Mouse (Mus musculus) stomach, embryonic 14.5 days (tissue): ENCODE measurements around the gene Chmp2a. TPM values are rescaled to one million over a fixed set of nuclear protein-coding genes. Genes with fewer than 3 reads are reported as not detected.

ENCODE experiments used
- ATAC-seq: fragments of 200-750 bp; cut with Nextera tagmentation; 2 replicates; pipeline ENCODE4 v1.8.0; 2017; ENCODE audit warnings: low read depth, moderate TSS enrichment; ENCODE audit not compliant: insufficient number of reproducible peaks, insufficient read depth, low FRiP score
- H3K27ac ChIP-seq: fragments of 300-500 bp; sonication (generic); 2 replicates; pipeline ENCODE4 v1.5.1; 2014; ENCODE audit warnings: mild to moderate bottlenecking, low read length, moderate library complexity, mixed read lengths
- H3K27me3 ChIP-seq: fragments of 300-500 bp; sonication (generic); 2 replicates; pipeline ENCODE4 v1.6.1; 2014; ENCODE audit warnings: low read length, control low read depth, mixed read lengths; ENCODE audit not compliant: control insufficient read depth, insufficient read depth
- H3K36me3 ChIP-seq: fragments of 300-500 bp; sonication (generic); 2 replicates; pipeline ENCODE4 v1.6.1; 2014; ENCODE audit warnings: mild to moderate bottlenecking, control low read depth, low read length, moderate library complexity, mixed read lengths; ENCODE audit not compliant: control insufficient read depth, insufficient read depth
- H3K4me1 ChIP-seq: fragments of 300-500 bp; sonication (generic); 2 replicates; pipeline ENCODE4 v1.6.1; 2014; ENCODE audit warnings: low read length, control low read depth, mixed read lengths; ENCODE audit not compliant: control insufficient read depth, insufficient read depth
- H3K4me2 ChIP-seq: fragments of 300-500 bp; sonication (generic); replicated peaks from 2 replicates; pipeline ENCODE4 v1.6.1; 2014; ENCODE audit warnings: low read depth, low read length, control low read depth
- H3K4me3 ChIP-seq: fragments of 300-500 bp; sonication (generic); 2 replicates; pipeline ENCODE4 v1.5.1; 2014; ENCODE audit warnings: low read depth, low read length, control low read depth
- H3K9ac ChIP-seq: fragments of 300-500 bp; sonication (generic); replicated peaks from 2 replicates; pipeline ENCODE4 v1.6.1; 2014; ENCODE audit warnings: low read depth, mild to moderate bottlenecking, control low read depth, low read length, moderate library complexity, mixed read lengths
- H3K9me3 ChIP-seq: fragments of 300-500 bp; sonication (generic); 2 replicates; pipeline ENCODE4 v1.6.1; 2016; ENCODE audit warnings: low read depth, low read length, control low read depth; ENCODE audit not compliant: control insufficient read depth
- WGBS: fragments of 180-500 bp; shearing (Covaris S2); extraction: QIAGEN DNeasy Blood & Tissue Kit; methylation state at CpG from one replicate; pipeline ENCODE4 v1.1.7; 2014; 5-methylcytosine and 5-hydroxymethylcytosine counted together
- polyA plus RNA-seq: library from polyadenylated mRNA; unstranded; fragments of >200 nt; fragmentation: Nextera tagmentation; extraction: Ambion mirVana; gene quantifications from 2 replicates; pipeline ENCODE4 v1.2.1, GENCODE M21; 2014

Chmp2a gene
- polyA plus RNA-seq, 1 experiment from 2014 or later = 157 TPM

GRCm38 (mm10) chr7:13001584-13001983 is 33.0 kb downstream of the Chmp2a start:
- Histone ChIP-seq H3K4me3 (no peak overlapping the region), H3K4me2 (no peak overlapping the region), H3K27ac (no peak overlapping the region), H3K9ac (no peak overlapping the region), H3K36me3 (peaks cover 8% of the 10 kb centered on the region), H3K9me3 (no peaks in the 10 kb centered on the region), H3K27me3 (no peaks in the 10 kb centered on the region), H3K4me1 (no peaks in the 10 kb centered on the region)
- no peak for ATAC-seq
- WGBS = 66% methylated on average over 1 of the region's 1 CpGs

- 86% methylated on average over 3 of the region's 3 CpGs for WGBS
- H3K27ac ChIP-seq = no peak within 1 kb of the TSS
- no peak within 1 kb of the TSS for H3K4me3 ChIP-seq
- H3K36me3 ChIP-seq = no peaks in the 10 kb centered on the region
- no peaks in the 10 kb centered on the region for H3K4me1 ChIP-seq
- no peaks in the 10 kb centered on the region for H3K9me3 ChIP-seq
- no peak within 1 kb of the TSS for H3K4me2 ChIP-seq
- no peak within 1 kb of the TSS for H3K9ac ChIP-seq
- H3K27me3 ChIP-seq = no peaks in the 10 kb centered on the region
- no peak for ATAC-seq
These were observed 35.8 kb downstream of the Chmp2a start, which contains the start of gene Trim28 for GRCm38 (mm10) chr7:12998851-12999250. Trim28 (plus strand) TSS chr7:12999114.

- WGBS = 75% methylated on average over 5 of the region's 5 CpGs
- H3K36me3 ChIP-seq = no peaks in the 10 kb centered on the region
- no peak within 1 kb of the TSS for H3K27ac ChIP-seq
- no peaks in the 10 kb centered on the region for H3K9me3 ChIP-seq
- no peaks in the 10 kb centered on the region for H3K27me3 ChIP-seq
- no peak within 1 kb of the TSS for H3K9ac ChIP-seq
- H3K4me2 ChIP-seq = no peak within 1 kb of the TSS
- ATAC-seq = no peak
- no peak within 1 kb of the TSS for H3K4me3 ChIP-seq
- no peaks in the 10 kb centered on the region for H3K4me1 ChIP-seq
These were observed 36.6 kb downstream of the Chmp2a start, which contains the start of gene Slc27a5 for GRCm38 (mm10) chr7:12998053-12998452. Slc27a5 (minus strand) TSS chr7:12998192.

GRCm38 (mm10) chr7:12997230-12997629 is 37.4 kb downstream of the Chmp2a start:
- ATAC-seq = no peak
- Histone ChIP-seq H3K4me1 (no peaks in the 10 kb centered on the region), H3K4me3 (no peak overlapping the region), H3K36me3 (no peaks in the 10 kb centered on the region), H3K9ac (no peak overlapping the region), H3K4me2 (no peak overlapping the region), H3K9me3 (no peaks in the 10 kb centered on the region), H3K27ac (no peak overlapping the region), H3K27me3 (no peaks in the 10 kb centered on the region)
- 72% methylated on average over 5 of the region's 5 CpGs for WGBS

- H3K4me2 ChIP-seq = no peak overlapping the region
- ATAC-seq = no peak
- H3K4me3 ChIP-seq = no peak overlapping the region
- no peaks in the 10 kb centered on the region for H3K27me3 ChIP-seq
- H3K27ac ChIP-seq = no peak overlapping the region
- H3K4me1 ChIP-seq = no peaks in the 10 kb centered on the region
- no peaks in the 10 kb centered on the region for H3K36me3 ChIP-seq
- H3K9me3 ChIP-seq = no peaks in the 10 kb centered on the region
- H3K9ac ChIP-seq = no peak overlapping the region
These were observed 38.7 kb downstream of the Chmp2a start for GRCm38 (mm10) chr7:12995862-12996261.

- H3K4me3 ChIP-seq = no peak overlapping the region
- no peaks in the 10 kb centered on the region for H3K27me3 ChIP-seq
- H3K36me3 ChIP-seq = no peaks in the 10 kb centered on the region
- no peaks in the 10 kb centered on the region for H3K4me1 ChIP-seq
- H3K9ac ChIP-seq = no peak overlapping the region
- H3K9me3 ChIP-seq = no peaks in the 10 kb centered on the region
- 86% methylated on average over 10 of the region's 10 CpGs for WGBS
- ATAC-seq = no peak
- H3K4me2 ChIP-seq = no peak overlapping the region
- no peak overlapping the region for H3K27ac ChIP-seq
These were observed 41.5 kb downstream of the Chmp2a start for GRCm38 (mm10) chr7:12993148-12993547.

GRCm38 (mm10) chr7:12992222-12992621 is 42.4 kb downstream of the Chmp2a start:
- no peak overlapping the region for H3K9ac ChIP-seq
- H3K4me1 ChIP-seq = no peaks in the 10 kb centered on the region
- 4% methylated on average over 3 of the region's 3 CpGs for WGBS

GRCm38 (mm10) chr7:12987409-12988189 is 47.0 kb downstream of the Chmp2a start:
- no peaks in the 10 kb centered on the region for H3K27me3 ChIP-seq
- H3K27ac ChIP-seq = no peak overlapping the region
- no peaks in the 10 kb centered on the region for H3K4me1 ChIP-seq
- H3K9ac ChIP-seq = no peak overlapping the region
- no peak overlapping the region for H3K4me3 ChIP-seq
- no peaks in the 10 kb centered on the region for H3K9me3 ChIP-seq
- H3K36me3 ChIP-seq = no peaks in the 10 kb centered on the region
- 73% methylated on average over 8 of the region's 8 CpGs for WGBS
- H3K4me2 ChIP-seq = no peak overlapping the region
- ATAC-seq = no peak

More at GRCm38 (mm10) chr7:12992222-12992621, 42.4 kb downstream of the Chmp2a start:
- no peak for ATAC-seq
- no peaks in the 10 kb centered on the region for H3K27me3 ChIP-seq
- no peak overlapping the region for H3K4me2 ChIP-seq
- no peaks in the 10 kb centered on the region for H3K36me3 ChIP-seq
- no peak overlapping the region for H3K4me3 ChIP-seq
- H3K27ac ChIP-seq = no peak overlapping the region
- no peaks in the 10 kb centered on the region for H3K9me3 ChIP-seq

GRCm38 (mm10) chr7:12986906-12987305 is 47.7 kb downstream of the Chmp2a start:
- ATAC-seq = no peak
- Histone ChIP-seq H3K4me2 (no peak overlapping the region), H3K9ac (no peak overlapping the region), H3K36me3 (no peaks in the 10 kb centered on the region), H3K4me3 (no peak overlapping the region), H3K27ac (no peak overlapping the region), H3K9me3 (no peaks in the 10 kb centered on the region), H3K4me1 (no peaks in the 10 kb centered on the region), H3K27me3 (no peaks in the 10 kb centered on the region)
- WGBS = 81% methylated on average over 8 of the region's 8 CpGs
